21 mouse cellular contexts compared by ENCODE assay signal in the genomic region with DNA sequence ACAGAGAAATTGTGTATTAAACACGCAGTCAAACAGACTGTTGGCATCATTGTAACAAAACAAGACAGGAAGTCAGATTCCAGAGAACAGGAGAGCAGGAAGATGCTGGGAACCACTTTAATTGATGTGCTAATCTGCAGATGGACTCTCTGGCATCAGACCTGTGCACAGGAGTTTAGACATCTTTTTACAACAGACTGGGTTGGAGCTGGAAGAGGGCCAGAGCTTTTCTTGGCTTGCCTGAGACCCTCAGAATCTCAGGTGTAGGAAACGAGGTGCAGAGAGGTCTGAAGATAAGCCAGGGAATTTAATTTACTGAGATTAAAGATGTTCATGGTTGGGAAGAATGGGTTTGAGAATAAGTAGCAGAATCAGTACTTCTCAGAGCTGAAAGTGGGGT. TPM values are rescaled to one million over a fixed set of nuclear protein-coding genes. Genes with fewer than 3 reads are reported as not detected.
DNase-seq lines count a peak whose midpoint lies in the region; ATAC-seq lines count a peak whose summit lies in the region.
"Had no signal": no experiment of that assay in that cellular context is flagged by ENCODE, and none has a peak within 500 bp of the region (broad histone marks: within the 10 kb centered on the region; RNA-seq: fewer than 3 reads in every experiment).

No protein-coding gene starts in this region.

- H3K27me3 ChIP-seq in heart, embryonic 12.5 days (replicated peaks) = no peaks in the 10 kb centered on the region
- H3K27me3 ChIP-seq in midbrain, embryonic 11.5 days (ENCODE audit: control insufficient read depth, insufficient read depth, low read length) = no peaks in the 10 kb centered on the region
- H3K27me3 ChIP-seq in midbrain, embryonic 16.5 days (ENCODE audit: control insufficient read depth, insufficient read depth, low read depth, low read length) = no peaks in the 10 kb centered on the region; the same call in 1 of the 2 replicates
- H3K27me3 ChIP-seq: embryonic facial prominence, embryonic 12.5 days; forebrain, embryonic 13.5 days; forebrain, embryonic 15.5 days had no signal

- 0 out of 2 replicates have a peak, but pooled peaks cover 3% of the 10 kb centered on the region for H3K9me3 ChIP-seq in heart, embryonic 12.5 days (replicated peaks)
- no peaks in the 10 kb centered on the region for H3K9me3 ChIP-seq in midbrain, embryonic 11.5 days (ENCODE audit: control insufficient read depth, low read length)
- no peaks in the 10 kb centered on the region for H3K9me3 ChIP-seq in midbrain, embryonic 16.5 days (replicated peaks; ENCODE audit: control insufficient read depth, low read length, poor library complexity, severe bottlenecking)
- H3K9me3 ChIP-seq: embryonic facial prominence, embryonic 12.5 days; forebrain, embryonic 13.5 days; forebrain, embryonic 15.5 days had no signal

- H3K36me3 ChIP-seq in heart, embryonic 12.5 days = no peaks in the 10 kb centered on the region
- H3K36me3 ChIP-seq in midbrain, embryonic 11.5 days (ENCODE audit: control insufficient read depth, insufficient read depth, low read length) = no peaks in the 10 kb centered on the region
- H3K36me3 ChIP-seq in midbrain, embryonic 16.5 days (ENCODE audit: control insufficient read depth, insufficient read depth, low read length) = no peaks in the 10 kb centered on the region
- H3K36me3 ChIP-seq: forebrain, embryonic 15.5 days had no signal

- H3K4me1 ChIP-seq in heart, embryonic 12.5 days (replicated peaks) = peaks cover 4% of the 10 kb centered on the region; the same call in 1 of the 2 replicates
- H3K4me1 ChIP-seq in midbrain, embryonic 11.5 days (ENCODE audit: control insufficient read depth, insufficient read depth, low read length) = no peaks in the 10 kb centered on the region
- H3K4me1 ChIP-seq in midbrain, embryonic 16.5 days (ENCODE audit: control insufficient read depth, insufficient read depth, low read length) = no peaks in the 10 kb centered on the region
- H3K4me1 ChIP-seq: embryonic facial prominence, embryonic 10.5 days; embryonic facial prominence, embryonic 12.5 days; forebrain, embryonic 13.5 days; forebrain, embryonic 15.5 days had no signal

- H3K4me3 ChIP-seq in heart, embryonic 12.5 days = no peak overlapping the region
- no peak overlapping the region for H3K4me3 ChIP-seq in midbrain, embryonic 11.5 days (ENCODE audit: low read depth, low read length)
- no peak overlapping the region for H3K4me3 ChIP-seq in midbrain, embryonic 16.5 days (ENCODE audit: low read depth, low read length)
- H3K4me3 ChIP-seq: embryonic facial prominence, embryonic 10.5 days; embryonic facial prominence, embryonic 12.5 days; forebrain, embryonic 13.5 days; forebrain, embryonic 15.5 days had no signal

- no peak overlapping the region for H3K27ac ChIP-seq in heart, embryonic 12.5 days (ENCODE audit: poor library complexity, severe bottlenecking)
- no peak overlapping the region for H3K27ac ChIP-seq in midbrain, embryonic 11.5 days (ENCODE audit: low read depth, low read length)
- H3K27ac ChIP-seq in midbrain, embryonic 16.5 days (ENCODE audit: low read length) = no peak overlapping the region
- H3K27ac ChIP-seq: embryonic facial prominence, embryonic 10.5 days; embryonic facial prominence, embryonic 12.5 days; forebrain, embryonic 13.5 days; forebrain, embryonic 15.5 days had no signal

- H3K9ac ChIP-seq in heart, embryonic 12.5 days = no peak overlapping the region
- H3K9ac ChIP-seq in midbrain, embryonic 11.5 days (ENCODE audit: low read length) = no peak overlapping the region
- no peak overlapping the region for H3K9ac ChIP-seq in midbrain, embryonic 16.5 days (ENCODE audit: low read depth, low read length)
- H3K9ac ChIP-seq: embryonic facial prominence, embryonic 12.5 days; forebrain, embryonic 13.5 days; forebrain, embryonic 15.5 days; forebrain, postnatal 0 days had no signal

- no peak for ATAC-seq in heart, embryonic 12.5 days (ENCODE audit: insufficient number of reproducible peaks, low FRiP score)
- ATAC-seq in midbrain, embryonic 11.5 days (ENCODE audit: low FRiP score) = no peak
- no peak for ATAC-seq in midbrain, embryonic 16.5 days
- ATAC-seq: forebrain, embryonic 13.5 days; forebrain, embryonic 15.5 days; forebrain, postnatal 0 days had no signal

- DNase-seq in heart, adult 11 months = peak; percentile 53
- peak; percentile 28 for DNase-seq in midbrain, embryonic 11.5 days (ENCODE audit: low spot score, missing footprints)
- DNase-seq in testis, postnatal 10 days (ENCODE audit: low spot score) = peak; percentile 27
- DNase-seq in testis, postnatal 14 days (ENCODE audit: low spot score) = no peak
- no peak for DNase-seq in ovary, adult 18-20 months (ENCODE audit: low spot score)
- DNase-seq: adrenal gland, adult 2 months; adrenal gland, postnatal 10 days; adrenal gland, postnatal 25 days; cerebellum, adult 11-12 months; cerebellum, adult 2 months; cerebellum, adult 9-10 months; forebrain, postnatal 0 days had no signal

- H3K4me2 ChIP-seq in heart, embryonic 12.5 days = no peak overlapping the region
- H3K4me2 ChIP-seq in midbrain, embryonic 11.5 days = no peak overlapping the region
- H3K4me2 ChIP-seq in midbrain, embryonic 16.5 days (ENCODE audit: low read length) = no peak overlapping the region
- H3K4me2 ChIP-seq: embryonic facial prominence, embryonic 12.5 days; forebrain, embryonic 13.5 days; forebrain, embryonic 15.5 days had no signal

- 59% methylated on average over 2 of the region's 2 CpGs for WGBS in heart, embryonic 12.5 days
- 94% methylated on average over 2 of the region's 2 CpGs for WGBS in midbrain, embryonic 11.5 days
- 74% methylated on average over 2 of the region's 2 CpGs for WGBS in midbrain, embryonic 16.5 days

RNA-seq across cellular contexts. Expression of a gene that starts 12.3 kb away (rescaled TPM):
- not detected in 2 replicates for polyA plus RNA-seq in heart, embryonic 12.5 days (2016; fragmentation: Nextera tagmentation; extraction: Ambion mirVana)
- 0.29 TPM in 1 of 2 replicates, not detected in the other for polyA plus RNA-seq in midbrain, embryonic 11.5 days (2014; fragmentation: Nextera tagmentation; extraction: Ambion mirVana)
- polyA plus RNA-seq in midbrain, embryonic 16.5 days (2015; fragmentation: Nextera tagmentation; extraction: Ambion mirVana) = 0.80 TPM in 1 of 2 replicates, not detected in the other
- polyA plus RNA-seq: adrenal gland, adult 2 months; C2C12; cerebellum, adult 2 months; cortical plate, adult 2 months; embryonic facial prominence, embryonic 10.5 days; embryonic facial prominence, embryonic 12.5 days; forebrain, embryonic 11.5 days; forebrain, embryonic 13.5 days had no signal

RNA-seq across cellular contexts. Expression of a gene that starts 23.8 kb away (rescaled TPM):
- 21.2 and 25.4 TPM in 2 replicates for polyA plus RNA-seq in heart, embryonic 12.5 days (2016; fragmentation: Nextera tagmentation; extraction: Ambion mirVana)
- 49.8 and 58.3 TPM in 2 replicates for polyA plus RNA-seq in midbrain, embryonic 11.5 days (2014; fragmentation: Nextera tagmentation; extraction: Ambion mirVana)
- 163 and 240 TPM in 2 replicates for polyA plus RNA-seq in midbrain, embryonic 16.5 days (2015; fragmentation: Nextera tagmentation; extraction: Ambion mirVana)
- polyA plus RNA-seq: C2C12 had no signal

RNA-seq across cellular contexts. Expression of a gene that starts 43.6 kb away (rescaled TPM):
- 57.2 and 57.3 TPM in 2 replicates for polyA plus RNA-seq in heart, embryonic 12.5 days (2016; fragmentation: Nextera tagmentation; extraction: Ambion mirVana)
- 61.8 and 64.7 TPM in 2 replicates for polyA plus RNA-seq in midbrain, embryonic 11.5 days (2014; fragmentation: Nextera tagmentation; extraction: Ambion mirVana)
- 59.3 and 60.6 TPM in 2 replicates for polyA plus RNA-seq in midbrain, embryonic 16.5 days (2015; fragmentation: Nextera tagmentation; extraction: Ambion mirVana)

Comparison
In these comparisons a context has a peak if more than half of its experiments do, and no peak if none do; other contexts are left out.
1. DNase-seq: peak in heart, adult 11 months (single experiment), midbrain, embryonic 11.5 days (single experiment) and testis, postnatal 10 days (single experiment); none in testis, postnatal 14 days (single experiment) and ovary, adult 18-20 months (single experiment).